Mouse (Mus musculus) kidney, adult 18-20 months (tissue): ENCODE data around the gene Lgi4.

Experiments
- DNase-seq: peaks from one replicate; pipeline ENCODE4 v3.0.0; 2021

Gene Lgi4

DNA sequence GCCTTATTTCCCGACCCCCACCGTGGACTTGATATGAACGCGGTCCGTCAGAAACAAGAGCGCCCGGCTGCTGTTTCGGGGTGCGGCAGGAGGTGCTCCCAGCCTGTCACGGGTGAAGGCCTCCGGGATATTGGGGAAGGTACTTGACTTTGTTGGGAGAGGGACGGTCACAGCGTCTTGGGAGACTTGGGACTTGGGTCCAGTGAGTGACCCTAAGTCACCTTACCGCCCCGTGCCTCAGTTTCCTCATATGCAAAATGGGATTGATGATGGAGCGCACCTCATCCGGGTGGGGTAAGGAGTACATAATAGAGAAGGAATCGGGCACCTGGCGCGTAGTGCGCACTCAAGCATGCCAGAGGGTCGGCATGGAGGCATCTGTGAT is 6.9 kb upstream of the Lgi4 start:
- no peak for DNase-seq

DNA sequence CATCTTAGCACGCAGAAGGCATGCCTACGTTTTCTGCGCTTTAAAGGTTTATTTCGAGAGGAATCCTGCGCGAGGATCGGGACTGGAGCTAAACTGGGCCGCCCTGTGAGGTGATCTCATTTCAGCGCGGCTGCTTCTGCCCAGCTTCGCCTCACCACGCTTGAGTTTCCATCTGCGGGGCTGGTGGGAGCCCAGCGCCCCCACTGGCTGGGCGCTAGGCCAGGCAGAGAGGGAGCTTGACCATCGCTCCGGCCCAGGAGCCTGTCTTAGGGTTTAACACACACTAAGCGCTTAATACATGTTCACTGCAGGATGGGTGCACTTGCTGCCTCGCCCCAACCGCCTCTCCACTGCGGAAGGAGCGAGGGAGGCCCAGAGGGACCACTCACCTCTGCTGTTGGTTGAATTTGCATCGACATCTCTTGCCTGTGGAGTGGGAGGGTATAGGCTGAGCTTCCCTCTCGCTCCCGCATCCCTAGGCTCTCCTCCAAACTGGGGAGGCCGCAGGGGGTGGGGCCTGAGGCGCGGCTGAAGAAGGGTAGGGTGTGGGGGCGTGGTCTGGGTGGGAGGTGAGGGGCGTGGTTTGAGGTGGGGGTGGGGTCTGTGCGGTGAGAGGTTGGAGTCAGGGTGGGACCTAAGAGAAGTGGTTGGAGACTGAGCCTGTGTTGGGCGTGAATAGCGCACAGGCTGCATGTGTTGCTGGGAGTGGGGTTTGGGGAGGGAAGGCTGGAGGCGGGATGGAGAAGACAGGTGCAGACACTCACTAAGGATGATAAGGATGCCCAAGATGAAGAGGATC is 6.3 kb upstream of the Lgi4 start:
- DNase-seq, result no peak

DNA sequence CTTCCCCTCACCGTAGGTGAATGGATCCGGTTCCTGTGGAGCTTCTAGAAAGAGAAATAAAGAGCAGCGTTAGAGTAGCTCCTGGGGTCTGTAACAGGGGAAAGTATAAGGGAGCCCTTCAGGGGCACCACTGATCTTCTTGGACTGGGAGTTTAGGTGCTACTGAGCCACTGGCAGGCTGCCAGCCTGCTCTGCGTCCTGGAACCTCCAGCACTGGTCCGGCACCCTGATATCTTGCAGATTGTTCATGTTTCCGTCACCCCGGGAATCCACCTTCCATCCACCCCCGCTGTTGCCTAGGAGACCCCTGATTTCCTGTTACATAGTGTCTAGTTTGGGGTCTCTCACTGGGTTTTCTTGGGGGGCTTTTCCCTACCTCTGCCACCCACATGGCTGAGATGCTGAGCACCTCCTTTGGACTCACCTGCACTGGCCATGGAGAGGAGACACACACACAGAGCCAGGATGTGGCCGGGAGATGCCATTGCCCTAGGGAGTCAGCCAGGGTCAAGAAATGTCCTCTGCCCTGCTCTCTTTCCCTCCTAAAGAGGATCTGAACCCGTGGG is 5.2 kb upstream of the Lgi4 start:
- DNase-seq, result no peak

DNA sequence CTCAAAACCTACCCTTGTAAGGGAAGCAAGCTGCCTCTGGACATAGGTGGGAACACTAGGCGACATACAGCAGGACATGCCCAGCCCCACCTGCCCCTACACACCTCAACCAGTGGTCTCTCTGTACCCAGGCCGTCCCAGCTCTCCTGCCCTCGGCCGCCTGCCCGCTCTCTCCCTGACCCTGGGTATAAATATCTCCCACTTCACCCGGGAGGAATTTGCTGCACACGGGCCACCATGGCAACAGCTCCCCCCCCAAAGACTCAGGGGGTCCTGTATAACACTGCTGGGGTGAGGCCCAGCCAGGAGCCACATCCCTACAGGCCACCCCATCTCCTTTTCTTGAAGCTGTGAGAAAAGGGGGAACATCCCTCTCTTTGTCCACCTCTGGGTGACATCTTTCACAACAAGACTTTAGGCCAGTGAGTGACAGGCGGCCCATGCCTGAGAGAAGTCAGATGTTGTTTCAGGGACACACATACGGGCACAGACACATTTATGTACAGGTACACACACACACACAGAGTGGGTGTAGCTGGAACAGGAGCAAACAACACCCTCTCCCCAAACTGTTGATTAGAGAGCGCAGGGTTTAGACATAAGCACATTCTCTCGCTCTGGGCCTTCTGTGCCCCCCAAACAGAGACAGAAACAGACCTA is 4.4 kb upstream of the Lgi4 start:
- no peak for DNase-seq

DNA sequence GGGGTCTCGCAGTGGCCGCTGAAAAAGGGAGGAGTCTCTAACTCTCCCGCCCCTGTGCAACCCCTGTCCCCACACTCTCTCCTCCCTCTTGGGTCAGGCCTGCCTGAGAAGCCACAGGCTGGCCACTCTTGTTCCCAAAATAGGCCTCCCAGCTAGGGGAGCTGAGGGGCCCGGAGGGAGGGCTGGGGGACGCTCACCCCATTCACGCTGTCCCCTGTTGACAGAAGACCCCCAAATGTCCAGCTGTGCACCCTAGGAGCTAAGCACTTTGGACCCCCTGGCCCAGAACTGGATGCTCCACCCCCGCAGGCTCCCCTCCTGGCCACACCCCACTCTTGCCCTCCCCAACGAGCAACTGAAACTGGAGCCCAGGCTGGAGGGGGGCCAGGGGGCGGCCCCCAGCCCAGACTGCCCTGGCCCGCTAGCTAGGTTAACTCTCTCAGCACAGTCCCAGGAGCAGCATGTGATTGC is 3.8 kb upstream of the Lgi4 start:
- peak; percentile 55 for DNase-seq

DNA sequence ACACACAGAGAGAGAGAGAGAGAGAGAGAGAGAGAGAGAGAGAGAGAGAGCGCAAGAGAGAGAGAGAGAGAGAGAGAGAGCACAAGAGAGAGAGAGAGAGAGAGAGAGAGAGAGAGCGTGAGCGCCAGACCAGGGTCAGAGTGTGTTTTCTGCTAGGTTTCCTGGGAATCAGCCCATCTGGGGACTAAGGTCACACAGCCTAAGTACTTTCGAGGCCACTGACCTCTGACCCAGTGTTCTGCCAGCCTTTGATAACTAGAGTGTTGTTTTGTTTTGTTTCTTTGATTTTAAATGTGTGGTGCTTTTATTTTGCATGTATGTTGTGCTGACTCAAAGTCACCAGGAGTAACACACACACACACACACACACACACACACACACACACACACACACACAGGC is 3.3 kb upstream of the Lgi4 start:
- DNase-seq, result peak; percentile 57

DNA sequence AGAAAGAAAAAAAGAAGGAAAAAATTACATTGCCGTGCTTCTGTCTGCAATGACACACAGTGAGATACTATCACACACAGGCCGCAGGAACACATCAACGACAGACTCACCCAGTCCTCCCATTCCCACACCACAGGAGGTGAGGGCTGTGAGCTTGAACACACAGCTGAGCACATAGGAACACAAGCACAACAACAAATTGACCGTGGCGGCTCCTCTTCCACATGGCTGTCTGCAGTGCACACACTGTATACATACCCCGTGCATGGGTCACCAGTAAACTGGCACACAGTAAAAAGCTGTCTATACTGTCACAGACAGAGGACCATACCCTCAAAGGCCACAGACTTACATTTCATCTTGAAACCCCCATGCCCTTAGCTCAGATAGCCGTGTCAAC is 2.7 kb upstream of the Lgi4 start:
- no peak for DNase-seq

DNA sequence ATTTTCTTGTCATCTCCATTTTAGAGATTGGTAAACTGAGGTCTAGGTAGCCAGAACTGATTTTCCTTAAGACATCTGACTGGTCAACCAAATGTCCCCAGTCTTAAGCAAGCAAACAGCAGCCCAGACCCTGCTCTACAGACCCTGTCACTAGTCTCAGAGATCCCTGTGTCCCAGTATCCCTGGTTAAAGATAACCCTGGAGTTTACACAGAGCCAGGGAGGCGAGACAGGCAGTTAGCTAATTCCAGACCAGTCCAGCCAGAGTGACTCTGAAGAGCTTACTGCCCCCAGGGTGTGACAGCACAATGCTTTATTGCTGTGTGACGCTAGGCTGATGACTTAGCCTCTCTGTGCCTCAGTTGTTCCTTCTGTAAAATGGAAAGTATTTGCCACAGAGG is 2.1 kb upstream of the Lgi4 start, which contains the start of gene Fxyd1:
Fxyd1 (minus strand) TSS at position 129 of the 400 bp plus-strand sequence.
- no peak for DNase-seq

DNA sequence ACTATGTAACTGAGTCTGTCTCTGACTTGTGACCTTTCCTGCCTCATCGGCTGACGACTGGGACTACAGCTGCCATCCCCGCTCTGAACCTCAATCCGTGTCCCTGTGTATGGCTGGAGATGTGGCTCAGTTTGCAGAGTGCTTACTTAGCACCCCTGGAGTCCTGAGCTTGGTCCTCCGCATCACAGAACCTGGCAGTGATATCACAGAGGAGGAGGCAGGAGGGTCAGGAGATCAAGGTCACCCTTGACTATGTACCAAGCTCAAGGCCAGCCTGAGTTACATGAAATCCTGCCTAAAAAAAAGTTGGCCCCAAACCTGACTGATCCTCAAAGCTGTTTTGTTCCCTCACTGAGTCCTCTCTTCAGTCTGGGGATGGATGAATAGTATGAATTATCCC is 1.4 kb upstream of the Lgi4 start:
- DNase-seq, result no peak

DNA sequence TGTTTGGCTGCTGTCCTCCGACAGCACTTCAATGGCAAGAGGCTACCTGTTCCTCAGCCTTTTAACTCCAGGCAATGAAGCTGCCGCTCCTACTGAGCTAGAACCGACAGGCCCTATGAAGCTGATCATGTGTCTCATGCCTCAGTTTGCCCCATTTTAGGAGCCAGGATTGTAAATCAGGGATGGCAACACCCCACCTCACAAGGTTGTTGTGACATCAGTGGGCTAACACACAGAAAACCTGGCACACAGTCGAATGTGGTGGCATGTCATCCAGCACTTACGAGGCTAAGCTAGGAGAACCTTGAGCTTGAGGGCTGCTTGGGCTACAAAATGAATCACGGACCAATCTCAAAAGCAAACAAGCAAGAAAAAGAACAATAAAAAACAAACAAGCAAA is 931 bp upstream of the Lgi4 start:
- DNase-seq, result no peak

DNA sequence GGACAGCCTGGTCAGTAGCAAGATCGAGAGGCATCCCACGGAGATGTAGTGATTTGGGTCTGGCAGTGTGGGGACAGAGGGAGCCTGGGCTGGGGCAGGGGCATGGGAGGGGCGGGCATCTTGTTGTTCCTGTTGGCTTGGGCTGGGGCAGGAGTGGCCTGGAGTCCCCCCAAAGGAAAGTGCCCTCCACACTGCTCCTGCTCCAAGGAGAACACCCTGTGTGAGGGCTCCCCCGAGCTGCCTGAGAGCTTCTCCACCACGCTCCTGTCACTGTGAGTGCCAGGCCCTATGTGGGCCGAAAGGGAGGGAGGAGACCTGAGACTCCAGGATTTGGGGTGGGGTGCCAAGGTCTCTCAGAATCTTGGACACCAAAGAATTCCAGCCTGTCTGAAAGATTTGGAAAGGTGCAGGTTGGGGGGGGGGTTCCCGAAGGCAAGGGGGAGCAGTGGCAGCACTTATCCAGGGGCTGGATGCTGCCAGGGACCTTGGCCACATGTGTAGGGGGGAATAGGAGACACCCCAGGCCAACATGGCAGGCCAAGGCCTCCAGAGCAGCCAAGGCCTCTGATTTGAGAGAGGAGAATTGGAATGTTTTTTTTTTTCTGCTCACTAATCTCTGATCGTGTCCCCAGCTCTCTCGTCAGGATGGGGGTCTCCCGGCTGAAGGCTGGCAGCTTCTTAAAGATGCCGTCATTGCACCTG is 928 bp downstream of the Lgi4 start:
- no peak for DNase-seq

DNA sequence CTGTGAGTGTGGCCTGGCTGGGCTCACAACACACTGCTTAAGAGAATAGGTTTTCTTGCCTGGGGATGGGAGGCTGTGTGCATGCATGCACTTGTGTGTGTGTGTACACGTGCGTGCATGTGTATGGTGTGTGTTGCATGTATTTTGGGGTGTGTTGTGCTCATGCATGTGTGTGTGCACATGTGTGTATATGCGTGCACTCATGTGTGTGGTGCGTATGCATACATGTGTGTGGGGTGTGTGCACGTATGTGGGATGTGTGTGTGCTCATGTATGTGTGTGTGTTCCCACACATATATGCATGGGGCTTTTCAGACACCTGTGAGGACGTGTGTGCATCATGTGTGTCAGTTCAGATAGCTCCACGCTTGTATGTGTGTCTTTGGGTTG is 1.5 kb downstream of the Lgi4 start:
- DNase-seq, result no peak

DNA sequence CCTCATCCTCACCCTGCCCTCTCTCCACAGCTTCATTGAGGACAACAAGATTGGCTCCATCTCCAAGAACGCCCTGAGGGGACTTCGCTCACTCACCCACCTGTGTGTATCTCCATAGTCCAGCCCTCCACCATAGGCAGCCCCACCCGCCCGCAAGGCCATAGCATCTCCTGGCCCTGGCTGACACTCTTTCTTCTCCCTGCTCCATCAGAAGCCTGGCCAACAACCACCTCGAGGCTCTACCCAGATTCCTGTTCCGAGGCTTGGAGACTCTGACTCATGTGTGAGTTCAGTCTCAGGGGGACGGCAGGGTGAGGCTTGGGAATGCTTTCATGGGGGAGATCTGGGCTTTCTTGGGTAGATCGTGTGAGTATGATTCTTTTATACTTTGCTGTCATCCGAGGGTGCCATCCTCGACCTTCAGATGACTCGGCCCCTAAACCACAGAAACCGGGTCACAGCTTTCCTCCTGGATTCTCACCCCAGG is 4.0 kb downstream of the Lgi4 start:
- no peak for DNase-seq

DNA sequence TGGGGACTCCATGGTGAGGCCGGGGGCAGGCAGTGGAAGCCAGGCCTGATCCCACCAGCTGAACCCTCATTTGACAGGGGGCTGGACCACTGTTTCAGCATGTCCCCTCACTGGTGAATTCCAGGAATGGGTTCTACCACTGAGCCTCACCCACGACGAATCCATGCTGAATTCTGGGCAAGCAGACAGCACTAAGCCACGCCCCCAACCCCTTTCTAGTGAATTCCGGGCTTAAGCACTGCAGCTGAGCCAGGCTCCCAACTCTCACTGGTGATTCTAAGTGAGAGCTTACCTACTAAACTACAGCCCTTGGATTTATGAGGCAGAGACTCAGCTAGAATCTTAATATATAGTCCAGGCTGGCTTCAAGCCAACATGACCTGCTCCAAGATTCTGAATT is 8.7 kb downstream of the Lgi4 start:
- DNase-seq, result no peak

DNA sequence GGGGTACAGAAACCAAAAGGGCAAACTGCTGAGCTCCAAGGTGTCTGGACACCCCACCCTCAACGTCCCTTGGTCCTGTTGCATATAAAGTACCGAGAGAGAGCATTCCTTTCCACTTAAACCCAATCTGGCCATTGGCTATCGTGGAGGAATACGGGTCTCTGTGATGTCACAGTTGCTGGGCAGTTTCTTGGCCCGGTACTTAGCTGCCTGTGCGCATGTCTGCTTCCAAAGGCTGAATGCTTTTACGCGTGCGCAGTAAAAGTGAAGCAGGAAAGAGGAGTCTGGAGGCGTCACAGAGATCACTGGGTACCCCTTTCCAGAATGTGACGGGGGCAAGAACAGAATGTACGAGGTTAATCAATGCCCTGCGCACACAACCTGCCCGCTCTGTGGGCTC is 10.3 kb downstream of the Lgi4 start:
- DNase-seq, result no peak

DNA sequence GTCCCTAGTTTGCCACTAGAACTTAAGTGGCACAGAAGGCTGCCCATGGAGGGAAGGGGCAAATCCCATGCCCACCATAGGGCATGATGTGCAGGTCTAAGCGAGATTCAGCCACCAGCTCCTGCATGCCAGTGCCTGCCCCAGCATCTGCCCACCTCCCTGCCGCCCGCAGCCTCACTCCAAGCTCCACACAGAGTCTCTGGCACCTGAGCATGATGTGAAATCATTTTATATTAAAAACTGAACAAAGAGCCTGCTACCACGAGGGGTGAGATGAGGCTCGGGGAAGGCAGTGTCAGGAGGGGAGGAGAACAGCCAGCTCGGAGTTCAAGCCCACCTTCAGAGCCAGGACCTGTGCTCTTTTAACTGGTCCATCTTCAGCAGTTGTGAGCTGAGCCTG is 11.2 kb downstream of the Lgi4 start:
- DNase-seq, result no peak

DNA sequence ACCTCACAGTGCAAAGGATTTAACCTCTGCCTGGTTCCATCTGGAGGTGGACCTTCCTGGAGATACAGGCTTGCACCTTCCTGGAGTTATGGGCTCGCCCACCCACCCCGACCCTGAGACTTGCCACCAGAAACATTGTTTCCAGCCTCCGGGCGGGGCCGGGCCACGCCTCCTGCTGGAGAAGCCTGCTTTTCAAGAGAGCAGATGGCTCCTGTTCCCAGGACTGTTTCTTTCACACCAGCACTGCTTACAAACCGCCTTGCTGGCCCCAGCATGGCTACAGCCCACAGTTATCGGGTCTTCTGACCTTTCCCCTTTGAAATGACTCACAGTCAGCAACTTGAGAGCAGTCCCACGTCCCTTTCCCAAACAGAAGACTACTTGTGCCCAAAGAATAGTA is 13.2 kb downstream of the Lgi4 start:
- DNase-seq, result no peak

DNA sequence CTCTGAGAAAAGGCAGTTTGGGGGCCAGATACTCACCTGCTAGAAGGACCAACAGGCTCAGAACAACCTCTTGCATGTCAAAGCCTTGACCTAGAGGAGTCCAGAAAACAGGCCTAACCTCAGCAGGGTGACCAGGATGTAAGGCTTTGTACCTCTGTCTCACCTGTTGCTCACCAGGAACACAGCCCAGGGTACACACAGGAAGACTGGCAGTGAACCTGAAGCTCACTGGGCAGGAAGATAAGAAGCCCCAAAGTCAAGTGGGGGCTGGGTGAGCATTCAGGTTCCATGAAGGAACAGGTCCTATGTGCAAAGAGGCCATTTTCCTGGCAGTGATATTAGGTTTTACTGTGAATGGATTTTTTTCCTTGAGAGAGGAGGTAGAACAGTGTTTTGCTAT is 14.4 kb downstream of the Lgi4 start:
- DNase-seq, result no peak

DNA sequence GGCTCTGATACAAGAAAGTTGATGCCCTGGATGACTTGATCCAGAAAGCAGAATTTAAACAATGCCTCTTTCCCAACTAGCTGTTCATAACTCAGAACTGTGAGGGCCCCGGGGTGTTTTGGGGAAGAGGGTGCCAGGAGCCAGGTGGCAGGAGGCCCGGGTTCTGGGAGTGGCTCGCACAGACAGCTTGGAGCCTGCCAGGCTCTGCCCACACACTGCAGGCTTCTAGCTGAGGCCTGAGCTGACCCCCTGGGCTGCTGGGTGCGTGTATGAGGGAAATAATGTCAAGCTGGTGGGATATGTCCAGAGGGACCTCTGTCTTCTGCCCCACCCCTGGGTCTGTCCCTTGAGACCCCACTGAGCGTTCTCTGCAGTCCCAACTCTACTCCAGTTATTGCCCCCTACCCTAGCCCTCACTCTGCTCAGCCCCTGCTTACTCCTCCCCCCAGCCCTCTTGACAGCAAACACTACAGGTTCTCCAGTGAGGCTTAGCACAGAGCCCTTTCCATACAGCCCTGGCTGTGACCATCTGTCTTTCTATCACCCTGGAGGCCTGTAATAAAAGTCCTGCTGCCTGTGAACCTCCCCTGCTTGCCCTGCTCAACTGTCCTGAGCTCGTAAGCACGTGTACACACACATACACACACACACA is 15.0 kb downstream of the Lgi4 start:
- no peak for DNase-seq

DNA sequence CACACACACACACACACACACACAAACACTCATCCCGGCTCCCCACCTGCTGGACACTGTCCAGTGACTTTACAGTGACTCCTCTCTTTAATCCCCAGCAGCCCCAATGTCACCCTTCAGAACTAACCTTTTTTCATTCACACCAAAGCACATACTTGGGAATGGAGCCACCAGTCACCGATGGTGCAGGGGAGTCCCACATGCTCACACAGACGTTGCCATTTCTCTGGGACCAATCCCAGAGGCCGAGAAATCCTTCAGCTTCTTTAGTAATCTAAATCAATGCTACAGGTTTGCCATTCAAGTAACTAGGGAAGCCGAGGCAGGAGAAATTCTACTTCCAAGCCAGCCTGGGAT is 15.5 kb downstream of the Lgi4 start:
- DNase-seq, result no peak

DNA sequence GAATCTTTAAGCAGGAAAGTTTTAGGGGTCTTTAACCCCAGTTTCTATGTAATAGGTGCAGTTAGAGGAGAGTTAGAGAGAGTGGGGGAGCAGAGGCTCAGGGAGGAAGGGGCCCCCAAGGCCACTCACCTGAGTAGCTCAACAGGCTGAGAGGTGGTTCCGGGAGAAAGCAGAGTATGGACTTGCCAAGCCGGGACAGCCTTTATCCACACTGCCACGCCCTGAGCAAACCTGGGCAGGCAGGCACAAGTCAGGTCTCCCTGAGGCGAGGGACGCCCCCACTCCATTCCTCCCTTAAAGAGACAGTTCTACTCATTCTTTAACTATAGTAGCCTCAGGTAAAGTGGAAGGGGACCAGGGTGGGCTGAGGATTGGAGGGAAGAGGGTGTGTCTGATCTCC is 17.4 kb downstream of the Lgi4 start, which contains the start of gene Fxyd3:
Fxyd3 (minus strand) TSS at position 213 of the 400 bp plus-strand sequence.
- no peak for DNase-seq

DNA sequence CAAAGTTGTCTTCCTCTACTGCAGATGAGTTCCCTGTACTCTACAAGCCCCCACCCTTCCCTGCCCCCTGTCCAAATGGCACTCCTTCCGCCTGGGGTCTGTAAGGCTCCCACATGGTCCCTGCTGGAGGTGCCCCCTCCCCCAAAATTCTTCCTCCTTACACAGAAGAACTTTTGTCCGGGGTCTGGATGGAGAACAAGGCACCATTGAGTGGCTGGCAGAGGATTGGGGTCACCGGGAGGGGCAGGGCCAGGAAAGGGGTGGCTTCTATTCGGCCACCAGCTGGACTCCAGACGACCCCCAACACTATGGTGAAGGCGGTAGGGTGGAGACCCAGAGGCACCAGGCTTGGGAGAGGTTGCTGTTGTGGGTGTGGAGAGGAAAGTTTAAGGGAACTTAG is 18.3 kb downstream of the Lgi4 start:
- no peak for DNase-seq

DNA sequence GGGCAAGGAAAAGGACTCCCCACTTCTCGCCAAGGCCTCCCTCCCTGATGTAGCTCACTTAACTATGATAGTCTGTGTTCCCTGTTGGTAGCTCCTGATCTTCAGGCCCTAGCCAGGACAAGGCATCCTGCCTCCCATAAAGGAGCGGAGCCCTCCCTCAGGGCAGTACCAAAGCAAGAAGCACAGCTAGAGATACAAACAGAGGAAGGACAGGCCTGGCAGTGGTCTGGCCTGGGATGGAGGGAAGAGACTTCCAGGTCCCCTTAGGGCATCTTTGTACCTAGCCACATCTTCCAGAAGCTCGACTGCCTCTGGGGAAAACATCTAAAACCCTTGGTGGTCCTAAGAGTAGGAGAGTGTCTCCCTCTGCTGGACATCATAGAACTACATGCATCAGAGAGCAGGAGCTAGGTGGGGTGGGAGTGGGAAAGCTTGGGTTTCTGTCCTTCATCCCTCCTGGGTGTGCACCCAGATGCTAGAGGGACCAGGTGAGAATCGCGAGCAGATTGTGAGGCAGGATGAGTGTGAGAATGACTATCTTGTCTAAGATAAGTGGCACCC is 18.8 kb downstream of the Lgi4 start:
- no peak for DNase-seq
